Mouse (Mus musculus) neural tube, embryonic 13.5 days (tissue): ENCODE data around the gene Mrgprb2. TPM values are rescaled to one million over a fixed set of nuclear protein-coding genes. Genes with fewer than 3 reads are reported as not detected.

Experiments used
- ATAC-seq: fragments of 200-750 bp; cut with Nextera tagmentation; 2 replicates; pipeline ENCODE4 v1.8.0; 2017; ENCODE audit warnings: low read depth, mild to moderate bottlenecking, moderate TSS enrichment, moderate library complexity
- H3K27ac ChIP-seq: fragments of 300-500 bp; sonication (generic); replicated peaks from 2 replicates; pipeline ENCODE4 v1.5.1; 2015; ENCODE audit warnings: moderate library complexity, mild to moderate bottlenecking, inconsistent platforms
- H3K27me3 ChIP-seq: fragments of 300-500 bp; sonication (generic); 2 replicates; pipeline ENCODE4 v1.6.1; 2015; ENCODE audit warnings: mild to moderate bottlenecking, inconsistent platforms
- H3K36me3 ChIP-seq: fragments of 300-500 bp; sonication (generic); 2 replicates; pipeline ENCODE4 v1.6.1; 2015; ENCODE audit warnings: mild to moderate bottlenecking, inconsistent platforms
- H3K4me1 ChIP-seq: fragments of 300-500 bp; sonication (generic); replicated peaks from 2 replicates; pipeline ENCODE4 v1.6.1; 2015; ENCODE audit warnings: inconsistent platforms
- H3K4me2 ChIP-seq: fragments of 300-500 bp; sonication (generic); 2 replicates; pipeline ENCODE4 v1.6.1; 2015; ENCODE audit warnings: inconsistent platforms, mild to moderate bottlenecking, moderate library complexity
- H3K4me3 ChIP-seq: fragments of 300-500 bp; sonication (generic); 2 replicates; pipeline ENCODE4 v1.5.1; 2015; ENCODE audit warnings: mild to moderate bottlenecking, inconsistent platforms
- H3K9ac ChIP-seq: fragments of 300-500 bp; sonication (generic); 2 replicates; pipeline ENCODE4 v1.6.1; 2015; ENCODE audit warnings: moderate library complexity, mild to moderate bottlenecking, inconsistent platforms
- H3K9me3 ChIP-seq: fragments of 300-500 bp; sonication (generic); 2 replicates; pipeline ENCODE4 v1.6.1; 2016; ENCODE audit warnings: inconsistent platforms
- polyA plus RNA-seq: library from polyadenylated mRNA; unstranded; fragments of >200 nt; fragmentation: Nextera tagmentation; extraction: Ambion mirVana; gene quantifications from 2 replicates; pipeline ENCODE4 v1.2.1, GENCODE M21; 2015

The Mrgprb2 gene
- polyA plus RNA-seq = not detected in 2 replicates

DNA sequence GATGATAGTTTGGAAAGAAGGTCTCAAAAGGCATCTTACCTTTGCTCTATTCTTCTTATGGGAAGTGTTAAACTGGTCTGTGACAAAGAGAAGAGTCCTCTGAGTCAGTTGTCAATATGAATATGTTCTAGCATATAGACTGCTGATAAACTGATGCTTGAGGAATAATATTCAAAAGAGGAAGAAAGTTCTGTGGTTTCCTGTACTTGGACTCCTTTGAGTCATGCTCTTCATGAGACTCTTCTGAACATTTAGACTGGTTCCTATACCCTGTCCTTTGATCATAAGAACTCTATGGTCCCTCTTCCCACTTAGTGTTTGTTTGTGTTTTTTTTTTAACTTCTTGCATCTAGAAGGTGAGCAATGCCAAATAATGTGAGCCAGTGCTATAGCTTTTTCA lies at the start of gene Mrgprb2:
Mrgprb2 (minus strand) TSS at position 101 of the 400 bp plus-strand sequence.
- H3K36me3 ChIP-seq = no peaks in the 10 kb centered on the region
- peaks cover 15% of the 10 kb centered on the region; the same call in 1 of the 2 replicates for H3K9me3 ChIP-seq
- H3K9ac ChIP-seq = no peak within 1 kb of the TSS
- H3K27ac ChIP-seq = no peak within 1 kb of the TSS
- H3K27me3 ChIP-seq = no peaks in the 10 kb centered on the region
- H3K4me1 ChIP-seq = no peaks in the 10 kb centered on the region
- ATAC-seq = no peak
- H3K4me2 ChIP-seq = no peak within 1 kb of the TSS
- H3K4me3 ChIP-seq = no peak within 1 kb of the TSS

Other genes starting within 250 kb of the Mrgprb2 start
- gene Mrgprb8, start 169.6 kb downstream of the Mrgprb2 start, polyA plus RNA-seq = not detected in 2 replicates
- not detected in 2 replicates for gene Mrgprb1, start 101.7 kb downstream of the Mrgprb2 start, polyA plus RNA-seq
- not detected in 2 replicates for gene Mrgprx2, start 58.8 kb downstream of the Mrgprb2 start, polyA plus RNA-seq
- gene Mrgprb3, start 85.7 kb upstream of the Mrgprb2 start, polyA plus RNA-seq = not detected in 2 replicates
- 39.8 and 41.2 TPM in 2 replicates for gene Zdhhc13, start 230.9 kb upstream of the Mrgprb2 start, polyA plus RNA-seq